In the genomic region with DNA sequence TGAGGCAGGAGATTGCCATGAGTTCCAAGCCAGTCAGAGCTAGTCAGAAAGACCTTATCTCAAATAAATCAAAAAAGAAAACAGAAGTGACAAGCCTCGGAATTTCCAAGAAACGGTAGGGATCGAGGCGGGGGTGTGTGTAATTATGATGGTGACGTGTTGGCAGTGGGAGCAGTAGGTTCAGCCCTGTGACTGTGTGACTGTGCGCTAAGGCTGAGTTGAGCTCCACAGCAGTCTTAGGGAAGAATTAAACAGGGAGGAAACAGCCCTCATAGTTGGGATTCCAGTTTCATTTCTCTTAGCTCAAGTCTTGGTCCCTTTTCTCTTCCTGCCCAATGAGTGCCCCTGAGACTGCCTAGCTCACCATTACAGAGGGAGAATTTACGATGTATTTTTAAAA, we compare ENCODE assay signal across 10 mouse cellular contexts.
DNase-seq lines count a peak whose midpoint lies in the region; ATAC-seq and TF ChIP-seq lines count a peak whose summit lies in the region.
"Had no signal": no experiment of that assay in that cellular context is flagged by ENCODE, and none has a peak within 500 bp of the region (broad histone marks: within the 10 kb centered on the region; RNA-seq: fewer than 3 reads in every experiment).

No protein-coding gene starts in this region.

- no peaks in the 10 kb centered on the region for H3K27me3 ChIP-seq in heart, postnatal 0 days (ENCODE audit: control insufficient read depth, insufficient read depth, low read length)
- H3K27me3 ChIP-seq in liver, embryonic 16.5 days (ENCODE audit: control insufficient read depth, insufficient read depth, low read depth, low read length): no peaks in the 10 kb centered on the region
- H3K27me3 ChIP-seq: limb, embryonic 13.5 days had no signal

- peak overlapping the region; percentile 56 for H3K27ac ChIP-seq in heart, postnatal 0 days (ENCODE audit: low read depth)
- H3K27ac ChIP-seq in liver, embryonic 16.5 days (ENCODE audit: low read length): no peak overlapping the region
- H3K27ac ChIP-seq: forebrain, embryonic 10.5 days; limb, embryonic 13.5 days had no signal

- H3K4me1 ChIP-seq in heart, postnatal 0 days (ENCODE audit: control insufficient read depth, insufficient read depth): peaks cover 35% of the 10 kb centered on the region
- H3K4me1 ChIP-seq in liver, embryonic 16.5 days (ENCODE audit: control insufficient read depth, low read depth, low read length): peaks cover 15% of the 10 kb centered on the region

- no peak overlapping the region for H3K9ac ChIP-seq in heart, postnatal 0 days (replicated peaks; ENCODE audit: low read depth, low read length)
- H3K9ac ChIP-seq in liver, embryonic 16.5 days (ENCODE audit: low read depth, low read length): no peak overlapping the region
- H3K9ac ChIP-seq: limb, embryonic 13.5 days had no signal

- no peaks in the 10 kb centered on the region for H3K9me3 ChIP-seq in heart, postnatal 0 days (replicated peaks; ENCODE audit: control insufficient read depth, low read length)
- H3K9me3 ChIP-seq in liver, embryonic 16.5 days (replicated peaks; ENCODE audit: control insufficient read depth, low read length): no peaks in the 10 kb centered on the region
- H3K9me3 ChIP-seq: forebrain, embryonic 10.5 days; limb, embryonic 13.5 days had no signal

- peak; percentile 38 for DNase-seq in right cerebral cortex, adult 18-20 months
- no peak for DNase-seq in right cerebral cortex, postnatal 36 days (ENCODE audit: low spot score in 2 of 2)
- DNase-seq in heart, postnatal 0 days (ENCODE audit: low spot score): peak; percentile 54
- DNase-seq in yolk sac, embryonic 10.5 days (ENCODE audit: low spot score): peak; percentile 51
- DNase-seq in right cerebral cortex, postnatal 25 days: no peak

- TF ChIP-seq EP300 in heart, postnatal 0 days (IDR thresholded peaks at IDR 0.05; ENCODE audit: low read depth): no peak

- peak; percentile 63; the same call in 1 of the 2 replicates for ATAC-seq in heart, postnatal 0 days (ENCODE audit: insufficient read depth, low read depth)
- ATAC-seq in liver, embryonic 16.5 days (ENCODE audit: low read depth): no peak
- no peak for ATAC-seq in monocyte, adult 5-6 weeks (replicated peaks; ENCODE audit: insufficient number of reproducible peaks, low FRiP score, low TSS enrichment, poor library complexity, severe bottlenecking)
- no peak for ATAC-seq in activated CD4-positive, CD25-positive, alpha-beta regulatory T cell, adult 4 months

- peak overlapping the region; percentile 44 for H3K4me2 ChIP-seq in heart, postnatal 0 days (ENCODE audit: low read depth, low read length)
- H3K4me2 ChIP-seq in liver, embryonic 16.5 days (ENCODE audit: low read depth, low read length): peak overlapping the region; percentile 8; the same call in 1 of the 2 replicates
- H3K4me2 ChIP-seq: limb, embryonic 13.5 days had no signal

- H3K4me3 ChIP-seq in heart, postnatal 0 days (ENCODE audit: low read depth, low read length): no peak overlapping the region
- no peak overlapping the region for H3K4me3 ChIP-seq in liver, embryonic 16.5 days (ENCODE audit: low read depth, low read length)
- H3K4me3 ChIP-seq: forebrain, embryonic 10.5 days; limb, embryonic 13.5 days had no signal

- H3K36me3 ChIP-seq in heart, postnatal 0 days (replicated peaks; ENCODE audit: control insufficient read depth, insufficient read depth, low read length): no peaks in the 10 kb centered on the region
- no peaks in the 10 kb centered on the region for H3K36me3 ChIP-seq in liver, embryonic 16.5 days (ENCODE audit: control insufficient read depth, insufficient read depth)
- H3K36me3 ChIP-seq: forebrain, embryonic 10.5 days; limb, embryonic 13.5 days had no signal

- WGBS in heart, postnatal 0 days: 18% methylated on average over 7 of the region's 7 CpGs
- 14% methylated on average over 7 of the region's 7 CpGs for WGBS in liver, embryonic 16.5 days (ENCODE audit: insufficient replicate concordance)

- TF ChIP-seq CTCF in heart, postnatal 0 days (IDR thresholded peaks at IDR 0.05; ENCODE audit: low read depth): no peak

Comparison
In these comparisons a context has a peak if more than half of its experiments do, and no peak if none do; other contexts are left out.
1. DNase-seq: peak in right cerebral cortex, adult 18-20 months (single experiment), heart, postnatal 0 days (single experiment) and yolk sac, embryonic 10.5 days (single experiment); none in right cerebral cortex, postnatal 36 days (0 of 2) and right cerebral cortex, postnatal 25 days (single experiment).